Mouse (Mus musculus): ENCODE results near the gene Slc9a9. TPM values are rescaled to one million over a fixed set of nuclear protein-coding genes. Genes with fewer than 3 reads are reported as not detected.

Slc9a9 gene
- polyA plus RNA-seq, 1 experiment from 2014 or later: 5.1 TPM

- H3K9ac ChIP-seq (ENCODE audit: low read length): no peak overlapping the region
- peaks cover 8% of the 10 kb centered on the region; the same call in 1 of the 2 replicates for H3K4me1 ChIP-seq (ENCODE audit: control insufficient read depth, insufficient read depth, low read length)
- H3K27ac ChIP-seq (ENCODE audit: low read length): peak overlapping the region; percentile 58; the same call in 1 of the 2 replicates
- H3K4me2 ChIP-seq (ENCODE audit: low read depth, low read length): peak overlapping the region; percentile 20
- H3K27me3 ChIP-seq (ENCODE audit: control insufficient read depth, insufficient read depth, low read length): no peaks in the 10 kb centered on the region
- H3K36me3 ChIP-seq (ENCODE audit: control insufficient read depth, insufficient read depth, low read length): no peaks in the 10 kb centered on the region
- no peaks in the 10 kb centered on the region for H3K9me3 ChIP-seq (replicated peaks; ENCODE audit: control insufficient read depth, low read length)
- 29% methylated on average over 10 of the region's 10 CpGs for WGBS
- H3K4me3 ChIP-seq (replicated peaks; ENCODE audit: low read length): no peak overlapping the region
- 0 out of 2 replicates have a peak, but pooled peaks have one; percentile 23 for ATAC-seq (ENCODE audit: insufficient read depth, low FRiP score)
Measured at GRCm38 (mm10) chr9:94691311-94692087, 21.8 kb downstream of the Slc9a9 start.

GRCm38 (mm10) chr9:94692122-94692521 lies 22.4 kb downstream of the Slc9a9 start:
- Histone ChIP-seq H3K4me2 (ENCODE audit: low read depth, low read length) (peak overlapping the region; percentile 20; the same call in 1 of the 2 replicates), H3K27ac (ENCODE audit: low read length) (peak overlapping the region; percentile 70; the same call in 1 of the 2 replicates), H3K36me3 (ENCODE audit: control insufficient read depth, insufficient read depth, low read length) (no peaks in the 10 kb centered on the region), H3K9me3 (replicated peaks; ENCODE audit: control insufficient read depth, low read length) (no peaks in the 10 kb centered on the region), H3K4me1 (ENCODE audit: control insufficient read depth, insufficient read depth, low read length) (peaks cover 8% of the 10 kb centered on the region; the same call in 1 of the 2 replicates), H3K9ac (ENCODE audit: low read length) (no peak overlapping the region), H3K4me3 (replicated peaks; ENCODE audit: low read length) (no peak overlapping the region), H3K27me3 (ENCODE audit: control insufficient read depth, insufficient read depth, low read length) (no peaks in the 10 kb centered on the region)
- 5% methylated on average over 7 of the region's 7 CpGs for WGBS
- ATAC-seq (ENCODE audit: insufficient read depth, low FRiP score): no peak

GRCm38 (mm10) chr9:94694243-94694642 lies 24.5 kb downstream of the Slc9a9 start:
- Histone ChIP-seq H3K9ac (ENCODE audit: low read length) (no peak overlapping the region), H3K36me3 (ENCODE audit: control insufficient read depth, insufficient read depth, low read length) (no peaks in the 10 kb centered on the region), H3K4me1 (ENCODE audit: control insufficient read depth, insufficient read depth, low read length) (peaks cover 12% of the 10 kb centered on the region; the same call in 1 of the 2 replicates), H3K4me3 (replicated peaks; ENCODE audit: low read length) (no peak overlapping the region), H3K27me3 (ENCODE audit: control insufficient read depth, insufficient read depth, low read length) (no peaks in the 10 kb centered on the region), H3K4me2 (ENCODE audit: low read depth, low read length) (no peak overlapping the region), H3K9me3 (replicated peaks; ENCODE audit: control insufficient read depth, low read length) (no peaks in the 10 kb centered on the region), H3K27ac (ENCODE audit: low read length) (no peak overlapping the region)
- ATAC-seq (ENCODE audit: insufficient read depth, low FRiP score): no peak
- WGBS: 83% methylated on average over 4 of the region's 4 CpGs

- WGBS: 69% methylated on average over 3 of the region's 3 CpGs
- H3K9me3 ChIP-seq (replicated peaks; ENCODE audit: control insufficient read depth, low read length): no peaks in the 10 kb centered on the region
- no peak overlapping the region for H3K27ac ChIP-seq (ENCODE audit: low read length)
- H3K4me2 ChIP-seq (ENCODE audit: low read depth, low read length): no peak overlapping the region
- H3K4me1 ChIP-seq (ENCODE audit: control insufficient read depth, insufficient read depth, low read length): peaks cover 12% of the 10 kb centered on the region; the same call in 1 of the 2 replicates
- no peaks in the 10 kb centered on the region for H3K27me3 ChIP-seq (ENCODE audit: control insufficient read depth, insufficient read depth, low read length)
- ATAC-seq (ENCODE audit: insufficient read depth, low FRiP score): no peak
- no peak overlapping the region for H3K9ac ChIP-seq (ENCODE audit: low read length)
- H3K4me3 ChIP-seq (replicated peaks; ENCODE audit: low read length): no peak overlapping the region
- no peaks in the 10 kb centered on the region for H3K36me3 ChIP-seq (ENCODE audit: control insufficient read depth, insufficient read depth, low read length)
Measured at GRCm38 (mm10) chr9:94694983-94695382, 25.3 kb downstream of the Slc9a9 start.

GRCm38 (mm10) chr9:94696539-94697079 lies 26.9 kb downstream of the Slc9a9 start:
- Histone ChIP-seq H3K36me3 (ENCODE audit: control insufficient read depth, insufficient read depth, low read length) (no peaks in the 10 kb centered on the region), H3K27ac (ENCODE audit: low read length) (no peak overlapping the region), H3K9ac (ENCODE audit: low read length) (no peak overlapping the region), H3K9me3 (replicated peaks; ENCODE audit: control insufficient read depth, low read length) (no peaks in the 10 kb centered on the region), H3K4me1 (ENCODE audit: control insufficient read depth, insufficient read depth, low read length) (peaks cover 9% of the 10 kb centered on the region; the same call in 1 of the 2 replicates), H3K4me2 (ENCODE audit: low read depth, low read length) (no peak overlapping the region), H3K4me3 (replicated peaks; ENCODE audit: low read length) (no peak overlapping the region), H3K27me3 (ENCODE audit: control insufficient read depth, insufficient read depth, low read length) (no peaks in the 10 kb centered on the region)
- 39% methylated on average over 9 of the region's 9 CpGs for WGBS
- ATAC-seq (ENCODE audit: insufficient read depth, low FRiP score): peak; percentile 85

GRCm38 (mm10) chr9:94698175-94698574 lies 28.5 kb downstream of the Slc9a9 start:
- no peaks in the 10 kb centered on the region for H3K9me3 ChIP-seq (replicated peaks; ENCODE audit: control insufficient read depth, low read length)

GRCm38 (mm10) chr9:94700549-94700948 lies 30.8 kb downstream of the Slc9a9 start:
- H3K27ac ChIP-seq (ENCODE audit: low read length): no peak overlapping the region
- H3K36me3 ChIP-seq (ENCODE audit: control insufficient read depth, insufficient read depth, low read length): no peaks in the 10 kb centered on the region
- H3K4me3 ChIP-seq (replicated peaks; ENCODE audit: low read length): no peak overlapping the region
- H3K9ac ChIP-seq (ENCODE audit: low read length): no peak overlapping the region
- peaks cover 6% of the 10 kb centered on the region; the same call in 1 of the 2 replicates for H3K4me1 ChIP-seq (ENCODE audit: control insufficient read depth, insufficient read depth, low read length)
- no peaks in the 10 kb centered on the region for H3K27me3 ChIP-seq (ENCODE audit: control insufficient read depth, insufficient read depth, low read length)
- no peak for ATAC-seq (ENCODE audit: insufficient read depth, low FRiP score)
- H3K4me2 ChIP-seq (ENCODE audit: low read depth, low read length): no peak overlapping the region
- WGBS: 67% methylated on average over 1 of the region's 1 CpGs
- H3K9me3 ChIP-seq (replicated peaks; ENCODE audit: control insufficient read depth, low read length): no peaks in the 10 kb centered on the region

More at GRCm38 (mm10) chr9:94698175-94698574, 28.5 kb downstream of the Slc9a9 start:
- no peaks in the 10 kb centered on the region for H3K36me3 ChIP-seq (ENCODE audit: control insufficient read depth, insufficient read depth, low read length)
- 71% methylated on average over 2 of the region's 2 CpGs for WGBS
- no peak for ATAC-seq (ENCODE audit: insufficient read depth, low FRiP score)
- peaks cover 4% of the 10 kb centered on the region; the same call in 1 of the 2 replicates for H3K4me1 ChIP-seq (ENCODE audit: control insufficient read depth, insufficient read depth, low read length)
- no peak overlapping the region for H3K4me2 ChIP-seq (ENCODE audit: low read depth, low read length)
- no peak overlapping the region for H3K9ac ChIP-seq (ENCODE audit: low read length)
- no peaks in the 10 kb centered on the region for H3K27me3 ChIP-seq (ENCODE audit: control insufficient read depth, insufficient read depth, low read length)
- no peak overlapping the region for H3K27ac ChIP-seq (ENCODE audit: low read length)
- no peak overlapping the region for H3K4me3 ChIP-seq (replicated peaks; ENCODE audit: low read length)

- Histone ChIP-seq H3K9ac (ENCODE audit: low read length) (no peak overlapping the region), H3K4me3 (replicated peaks; ENCODE audit: low read length) (no peak overlapping the region), H3K4me1 (ENCODE audit: control insufficient read depth, insufficient read depth, low read length) (peaks cover 6% of the 10 kb centered on the region; the same call in 1 of the 2 replicates), H3K9me3 (replicated peaks; ENCODE audit: control insufficient read depth, low read length) (no peaks in the 10 kb centered on the region), H3K4me2 (ENCODE audit: low read depth, low read length) (no peak overlapping the region), H3K27ac (ENCODE audit: low read length) (no peak overlapping the region), H3K27me3 (ENCODE audit: control insufficient read depth, insufficient read depth, low read length) (no peaks in the 10 kb centered on the region), H3K36me3 (ENCODE audit: control insufficient read depth, insufficient read depth, low read length) (no peaks in the 10 kb centered on the region)
- 49% methylated on average over 6 of the region's 6 CpGs for WGBS
- no peak for ATAC-seq (ENCODE audit: insufficient read depth, low FRiP score)
Measured at GRCm38 (mm10) chr9:94701193-94701869, 31.6 kb downstream of the Slc9a9 start.
